Mouse (Mus musculus) cerebellum, postnatal 14 days (tissue): ENCODE results near the gene Slc12a4.

Source experiments
- DNase-seq, 2 experiments: peaks; one replicate each; pipeline ENCODE4 v3.0.0; 2021; ENCODE audit warnings: mixed read lengths in 2 of 2

The Slc12a4 gene

GRCm38 (mm10) chr8:105966692-105967311, 905 bp upstream of the Slc12a4 start:
- no peak for DNase-seq

GRCm38 (mm10) chr8:105965266-105965904, 512 bp downstream of the Slc12a4 start:
- no peak for DNase-seq

- no peak for DNase-seq
Observed at GRCm38 (mm10) chr8:105964506-105965265, 1.2 kb downstream of the Slc12a4 start.

GRCm38 (mm10) chr8:105961536-105961935, 4.4 kb downstream of the Slc12a4 start:
- DNase-seq, result no peak

GRCm38 (mm10) chr8:105961101-105961500, 4.8 kb downstream of the Slc12a4 start:
- DNase-seq, result no peak

GRCm38 (mm10) chr8:105959350-105959749, 6.5 kb downstream of the Slc12a4 start:
- DNase-seq, result peak; percentile 91 to 94

GRCm38 (mm10) chr8:105957813-105958212, 8.1 kb downstream of the Slc12a4 start:
- no peak for DNase-seq

- no peak for DNase-seq
Observed at GRCm38 (mm10) chr8:105956556-105956955, 9.3 kb downstream of the Slc12a4 start.

GRCm38 (mm10) chr8:105951057-105951659, 14.7 kb downstream of the Slc12a4 start:
- peak in 1 of 2 experiments; percentile 40 for DNase-seq

GRCm38 (mm10) chr8:105949350-105949749, 16.5 kb downstream of the Slc12a4 start:
- DNase-seq, result peak; percentile 61 to 69

- no peak for DNase-seq
Observed at GRCm38 (mm10) chr8:105943321-105943739, 22.6 kb downstream of the Slc12a4 start, which contains the start of gene Lcat. Gene Lcat, minus strand, starts transcription at chr8:105943382.

GRCm38 (mm10) chr8:105942542-105942941, 23.4 kb downstream of the Slc12a4 start:
- no peak for DNase-seq

GRCm38 (mm10) chr8:105942026-105942425, 23.9 kb downstream of the Slc12a4 start:
- no peak for DNase-seq

- DNase-seq, result peak in 1 of 2 experiments; percentile 35
Observed at GRCm38 (mm10) chr8:105938306-105938669, 27.6 kb downstream of the Slc12a4 start, which contains the start of gene Psmb10. Gene Psmb10, minus strand, starts transcription at chr8:105938444.

GRCm38 (mm10) chr8:105937496-105938305, 28.2 kb downstream of the Slc12a4 start:
- DNase-seq, result peak in 1 of 2 experiments; percentile 58

GRCm38 (mm10) chr8:105936866-105937475, 28.9 kb downstream of the Slc12a4 start:
- DNase-seq, result peak; percentile 92

GRCm38 (mm10) chr8:105935863-105936603, 29.9 kb downstream of the Slc12a4 start:
- peak; percentile 37 to 46 for DNase-seq

- no peak for DNase-seq
Observed at GRCm38 (mm10) chr8:105935105-105935504, 30.8 kb downstream of the Slc12a4 start.

- DNase-seq, result no peak
Observed at GRCm38 (mm10) chr8:105933762-105934161, 32.1 kb downstream of the Slc12a4 start, which contains the start of gene Ctrl. Gene Ctrl, minus strand, starts transcription at chr8:105933862.

GRCm38 (mm10) chr8:105932525-105932924, 33.4 kb downstream of the Slc12a4 start:
- DNase-seq, result no peak

GRCm38 (mm10) chr8:105931271-105931670, 34.6 kb downstream of the Slc12a4 start:
- DNase-seq, result no peak
